Comparison of ENCODE assay signal across 14 mouse cellular contexts in the genomic region with DNA sequence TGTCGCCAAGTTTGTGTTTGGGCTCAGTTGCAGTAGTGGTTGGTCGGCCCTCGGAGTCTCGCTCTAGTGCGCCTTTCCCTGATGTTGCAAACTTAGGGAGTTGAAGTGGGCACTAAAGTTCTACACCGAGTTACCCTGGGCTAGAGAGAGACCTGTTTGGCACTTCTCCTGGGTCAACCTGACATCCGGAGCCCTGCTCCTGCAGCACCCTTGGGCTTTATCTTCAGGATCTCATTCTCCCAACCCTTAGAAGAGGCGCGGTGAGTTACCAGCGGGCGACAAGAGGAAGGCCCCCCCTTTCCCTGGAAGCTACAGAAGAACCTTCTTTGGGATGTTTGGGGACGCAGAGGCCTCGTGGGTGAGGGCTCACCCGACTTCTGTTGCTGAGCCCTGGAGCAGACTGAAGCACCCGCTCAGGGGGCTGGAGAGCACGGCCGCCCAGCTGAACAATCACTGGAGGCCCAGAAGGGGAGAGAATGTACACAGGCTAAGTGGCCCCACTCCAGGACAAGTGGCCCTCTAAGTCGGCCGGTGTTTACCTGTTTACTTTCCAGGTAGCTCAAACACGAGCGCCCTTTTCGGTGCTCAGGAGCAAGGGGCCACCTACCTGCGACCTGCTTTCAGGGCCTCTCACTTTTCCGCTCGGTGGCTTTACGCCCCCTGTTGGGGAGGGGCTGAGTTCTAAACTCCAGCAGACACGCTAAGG. TPM values are rescaled to one million over a fixed set of nuclear protein-coding genes. Genes with fewer than 3 reads are reported as not detected.
DNase-seq lines count a peak whose midpoint lies in the region; ATAC-seq and TF ChIP-seq lines count a peak whose summit lies in the region.
"Had no signal": no experiment of that assay in that cellular context is flagged by ENCODE, and none has a peak within 500 bp of the region (broad histone marks: within the 10 kb centered on the region; RNA-seq: fewer than 3 reads in every experiment).

No protein-coding gene starts in this region.

- intact Hi-C loops in gastrocnemius, adult 2 months (cut with DNase I) = no loop called here

- H3K4me2 ChIP-seq in intestine, embryonic 14.5 days (ENCODE audit: low read length) = no peak overlapping the region
- no peak overlapping the region for H3K4me2 ChIP-seq in intestine, embryonic 15.5 days (replicated peaks)
- H3K4me2 ChIP-seq in hindbrain, postnatal 0 days (ENCODE audit: low read depth, low read length) = peak overlapping the region; percentile 18; the same call in 1 of the 2 replicates
- H3K4me2 ChIP-seq in neural tube, embryonic 12.5 days (replicated peaks) = peak overlapping the region; percentile 20; the same call in 1 of the 2 replicates
- H3K4me2 ChIP-seq: liver, embryonic 12.5 days had no signal

- no peak for ATAC-seq in intestine, embryonic 14.5 days (replicated peaks; ENCODE audit: low FRiP score, low TSS enrichment, low read depth)
- ATAC-seq in intestine, embryonic 15.5 days = no peak
- no peak for ATAC-seq in hindbrain, postnatal 0 days
- ATAC-seq in neural tube, embryonic 12.5 days (ENCODE audit: low FRiP score, low read depth) = no peak
- ATAC-seq: liver, embryonic 12.5 days had no signal

- H3K4me1 ChIP-seq in intestine, embryonic 14.5 days (replicated peaks; ENCODE audit: control insufficient read depth, insufficient read depth, low read length) = peaks cover 13% of the 10 kb centered on the region
- peaks cover 18% of the 10 kb centered on the region for H3K4me1 ChIP-seq in intestine, embryonic 15.5 days (replicated peaks)
- H3K4me1 ChIP-seq in hindbrain, postnatal 0 days (ENCODE audit: insufficient read depth, low read length) = peaks cover 6% of the 10 kb centered on the region; the same call in 1 of the 2 replicates
- H3K4me1 ChIP-seq in neural tube, embryonic 12.5 days = peaks cover 48% of the 10 kb centered on the region

- no peaks in the 10 kb centered on the region for H3K36me3 ChIP-seq in intestine, embryonic 14.5 days (ENCODE audit: control insufficient read depth, insufficient read depth, low read length)
- H3K36me3 ChIP-seq in intestine, embryonic 15.5 days = no peaks in the 10 kb centered on the region
- no peaks in the 10 kb centered on the region for H3K36me3 ChIP-seq in hindbrain, postnatal 0 days (ENCODE audit: insufficient read depth, low read length)
- H3K36me3 ChIP-seq in neural tube, embryonic 12.5 days = no peaks in the 10 kb centered on the region
- H3K36me3 ChIP-seq: liver, embryonic 12.5 days had no signal

- H3K9ac ChIP-seq in intestine, embryonic 14.5 days (ENCODE audit: low read length) = no peak overlapping the region
- no peak overlapping the region for H3K9ac ChIP-seq in intestine, embryonic 15.5 days
- no peak overlapping the region for H3K9ac ChIP-seq in hindbrain, postnatal 0 days (replicated peaks; ENCODE audit: low read length)
- H3K9ac ChIP-seq in neural tube, embryonic 12.5 days = no peak overlapping the region
- H3K9ac ChIP-seq: liver, embryonic 12.5 days had no signal

- H3K27ac ChIP-seq in intestine, embryonic 14.5 days (ENCODE audit: low read depth) = no peak overlapping the region
- H3K27ac ChIP-seq in intestine, embryonic 15.5 days = no peak overlapping the region
- H3K27ac ChIP-seq in hindbrain, postnatal 0 days = 0 out of 2 replicates have a peak overlapping the region, but pooled peaks have one; percentile 7
- H3K27ac ChIP-seq in neural tube, embryonic 12.5 days = no peak overlapping the region
- H3K27ac ChIP-seq in gastrocnemius, adult 2 months = no peak overlapping the region
- H3K27ac ChIP-seq: left cerebral cortex, adult 2 months; liver, embryonic 12.5 days had no signal

- no peaks in the 10 kb centered on the region for H3K9me3 ChIP-seq in intestine, embryonic 14.5 days (ENCODE audit: control insufficient read depth, low read length)
- no peaks in the 10 kb centered on the region for H3K9me3 ChIP-seq in intestine, embryonic 15.5 days
- no peaks in the 10 kb centered on the region for H3K9me3 ChIP-seq in hindbrain, postnatal 0 days (ENCODE audit: low read length)
- no peaks in the 10 kb centered on the region for H3K9me3 ChIP-seq in neural tube, embryonic 12.5 days
- H3K9me3 ChIP-seq: liver, embryonic 12.5 days had no signal

- TF ChIP-seq CTCF in hindbrain, postnatal 0 days (IDR thresholded peaks at IDR 0.05; ENCODE audit: low read depth) = no peak; the same call in 1 of the 2 replicates
- no peak for TF ChIP-seq CTCF in gastrocnemius, adult 2 months (IDR thresholded peaks at IDR 0.05)

- WGBS in intestine, embryonic 14.5 days = 2% methylated on average over 27 of the region's 27 CpGs
- 2% methylated on average over 27 of the region's 27 CpGs for WGBS in intestine, embryonic 15.5 days
- WGBS in hindbrain, postnatal 0 days = 7% methylated on average over 27 of the region's 27 CpGs
- WGBS in neural tube, embryonic 12.5 days = 1% methylated on average over 27 of the region's 27 CpGs

- H3K4me3 ChIP-seq in intestine, embryonic 14.5 days (ENCODE audit: low read depth, low read length) = no peak overlapping the region
- no peak overlapping the region for H3K4me3 ChIP-seq in intestine, embryonic 15.5 days (replicated peaks)
- no peak overlapping the region for H3K4me3 ChIP-seq in hindbrain, postnatal 0 days (ENCODE audit: low read length)
- no peak overlapping the region for H3K4me3 ChIP-seq in neural tube, embryonic 12.5 days
- no peak overlapping the region for H3K4me3 ChIP-seq in gastrocnemius, adult 2 months
- H3K4me3 ChIP-seq: left cerebral cortex, adult 2 months; liver, embryonic 12.5 days had no signal

- peaks cover 98% of the 10 kb centered on the region for H3K27me3 ChIP-seq in intestine, embryonic 14.5 days (replicated peaks; ENCODE audit: control insufficient read depth, insufficient read depth, low read length)
- H3K27me3 ChIP-seq in intestine, embryonic 15.5 days (replicated peaks) = peaks cover 97% of the 10 kb centered on the region
- peaks cover 86% of the 10 kb centered on the region for H3K27me3 ChIP-seq in hindbrain, postnatal 0 days (ENCODE audit: insufficient read depth, low read length)
- H3K27me3 ChIP-seq in neural tube, embryonic 12.5 days (replicated peaks) = peaks cover 99% of the 10 kb centered on the region

- peak; percentile 64 for DNase-seq in intestine, embryonic 14.5 days (ENCODE audit: low spot score)
- no peak for DNase-seq in hindbrain, postnatal 0 days (ENCODE audit: low spot score)
- peak; percentile 86 for DNase-seq in lung, postnatal 25 days (ENCODE audit: low spot score)
- no peak for DNase-seq in layer of hippocampus, postnatal 25 days (ENCODE audit: extremely low spot score in 1 of 2, low spot score in 1 of 2)
- no peak for DNase-seq in gastrocnemius, adult 2 months
- DNase-seq: cerebellum, postnatal 36 days; heart, postnatal 10 days; kidney, adult 8-10 months; thymus, postnatal 36 days had no signal

RNA-seq across cellular contexts. Expression of a gene that starts 3.6 kb away (rescaled TPM):
- polyA plus RNA-seq in intestine, embryonic 14.5 days (2014; fragmentation: Nextera tagmentation; extraction: Ambion mirVana) = 1.7 and 2.9 TPM in 2 replicates
- polyA plus RNA-seq in intestine, embryonic 15.5 days (2015; fragmentation: Nextera tagmentation; extraction: Ambion mirVana) = 3.6 and 4.2 TPM in 2 replicates
- total RNA-seq in hindbrain, postnatal 0 days (2014; rRNA removed) = 17.8 and 40.7 TPM in 2 replicates
- 10.5 and 10.9 TPM in 2 replicates for polyA plus RNA-seq in hindbrain, postnatal 0 days (2015; fragmentation: Nextera tagmentation; extraction: Ambion mirVana)
- 3.7 and 4.7 TPM in 2 replicates for polyA plus RNA-seq in neural tube, embryonic 12.5 days (2016; fragmentation: Nextera tagmentation; extraction: Ambion mirVana)
- 1 to 10 TPM; 8.9 to 9.5 TPM for total RNA-seq in layer of hippocampus, postnatal 25 days (2021)
- not detected for total RNA-seq in gastrocnemius, adult 2 months (2021)
- total RNA-seq: heart, postnatal 10 days had no signal
- polyA plus RNA-seq: gonadal fat pad, adult 2 months; liver, embryonic 12.5 days had no signal

Comparison
In these comparisons a context has a peak if more than half of its experiments do, and no peak if none do; other contexts are left out.
1. DNase-seq: peak in intestine, embryonic 14.5 days (single experiment) and lung, postnatal 25 days (single experiment); none in hindbrain, postnatal 0 days (single experiment), layer of hippocampus, postnatal 25 days (0 of 2) and gastrocnemius, adult 2 months (single experiment).
2. H3K4me2 ChIP-seq: peak in hindbrain, postnatal 0 days (single experiment) and neural tube, embryonic 12.5 days (single experiment); none in intestine, embryonic 14.5 days (single experiment) and intestine, embryonic 15.5 days (single experiment).